Mouse (Mus musculus) kidney, adult 2 months (tissue): ENCODE results near the gene Lhfp.

ENCODE experiments used
- CTCF ChIP-seq: fragments of 200-500 bp; conservative IDR thresholded peaks from 2 replicates; pipeline ENCODE4 v1.5.1; 2011; ENCODE audit warnings: low read depth, mild to moderate bottlenecking, control low read depth, low read length, moderate library complexity, mixed read lengths; ENCODE audit not compliant: insufficient read depth, insufficient read length
- POLR2A ChIP-seq: fragments of 200-500 bp; IDR thresholded peaks from one replicate; pipeline ENCODE4 v1.6.1; 2011; ENCODE audit warnings: low read depth, low read length, control low read depth

DNA sequence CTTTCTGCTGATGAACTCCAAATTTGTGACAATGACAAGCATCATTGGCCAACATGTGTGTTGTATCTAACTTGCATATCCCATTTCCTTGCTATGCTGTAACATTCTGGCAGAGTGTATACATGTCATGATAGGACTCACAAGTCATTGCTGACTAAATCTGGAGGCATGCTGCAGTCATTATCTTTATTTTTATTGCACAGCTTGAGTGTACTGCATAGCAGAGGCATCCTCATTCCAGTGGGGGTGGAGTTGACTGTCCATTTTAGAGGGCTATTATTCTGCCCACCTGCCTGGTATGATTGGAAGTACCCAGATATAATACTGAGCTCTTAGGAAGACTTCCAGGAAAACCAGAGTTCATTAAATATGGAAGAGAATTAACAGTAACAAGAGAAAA, 97.9 kb downstream of the Lhfp start:
- TF ChIP-seq CTCF (no peak), POLR2A (no peak)
